Mouse (Mus musculus): ENCODE data around the gene Kirrel3. TPM values are rescaled to one million over a fixed set of nuclear protein-coding genes. Genes with fewer than 3 reads are reported as not detected.
A peak's percentile ranks its signal among the peaks of the same experiment; 100 is the strongest.

The Kirrel3 gene
- polyA plus RNA-seq, 1 experiment from 2014 or later, result 25.9 TPM

DNA sequence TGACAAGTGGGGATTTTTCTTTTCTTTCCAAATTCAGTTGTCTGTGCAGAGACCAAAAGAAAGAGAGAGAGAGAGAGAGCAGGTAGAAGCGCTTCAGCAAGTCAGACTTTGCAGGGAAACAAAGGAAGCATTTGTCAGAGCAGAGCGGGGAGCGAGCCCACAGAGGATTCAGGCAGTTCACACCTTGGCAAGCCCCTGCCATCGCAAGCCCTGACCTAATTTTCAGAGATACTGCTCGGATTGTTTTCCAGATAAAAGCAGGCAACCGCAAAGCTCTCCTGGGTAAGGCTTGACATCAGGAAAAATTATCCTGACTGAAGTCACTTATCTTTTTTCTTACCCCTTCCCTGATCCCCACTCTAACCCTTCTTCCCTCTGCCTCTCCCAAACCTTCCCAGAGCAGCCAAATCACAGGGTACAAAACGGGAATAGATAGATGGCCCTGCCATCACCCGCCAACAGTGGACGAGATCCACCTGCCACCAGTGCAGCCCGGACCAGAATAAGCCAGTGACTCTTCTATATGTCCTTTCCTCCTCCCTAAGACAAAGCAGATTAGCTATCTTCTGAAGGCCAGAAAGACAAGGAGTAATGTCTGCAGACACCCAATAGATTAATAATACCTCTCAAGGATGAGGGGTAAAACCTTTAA is 332.8 kb downstream of the Kirrel3 start:
- Histone ChIP-seq H3K9me3 (no peaks in the 10 kb centered on the region), H3K27me3 (no peaks in the 10 kb centered on the region), H3K27ac (replicated peaks) (no peak overlapping the region), H3K4me1 (replicated peaks) (peaks cover 15% of the 10 kb centered on the region), H3K4me2 (no peak overlapping the region), H3K9ac (no peak overlapping the region), H3K4me3 (no peak overlapping the region), H3K36me3 (no peaks in the 10 kb centered on the region)
- WGBS, result 50% methylated on average over 10 of the region's 10 CpGs
- ATAC-seq (ENCODE audit: low read depth), result no peak

GRCm38 (mm10) chr9:34824358-34825088 is 338.8 kb downstream of the Kirrel3 start:
- no peaks in the 10 kb centered on the region for H3K27me3 ChIP-seq
- 62% methylated on average over 18 of the region's 18 CpGs for WGBS
- no peak overlapping the region for H3K9ac ChIP-seq
- peak; percentile 76 for ATAC-seq (ENCODE audit: low read depth)
- H3K4me3 ChIP-seq, result no peak overlapping the region
- H3K36me3 ChIP-seq, result no peaks in the 10 kb centered on the region
- no peaks in the 10 kb centered on the region for H3K9me3 ChIP-seq
- H3K4me2 ChIP-seq, result no peak overlapping the region
- H3K27ac ChIP-seq (replicated peaks), result peak overlapping the region; percentile 71
- H3K4me1 ChIP-seq (replicated peaks), result peaks cover 31% of the 10 kb centered on the region

DNA sequence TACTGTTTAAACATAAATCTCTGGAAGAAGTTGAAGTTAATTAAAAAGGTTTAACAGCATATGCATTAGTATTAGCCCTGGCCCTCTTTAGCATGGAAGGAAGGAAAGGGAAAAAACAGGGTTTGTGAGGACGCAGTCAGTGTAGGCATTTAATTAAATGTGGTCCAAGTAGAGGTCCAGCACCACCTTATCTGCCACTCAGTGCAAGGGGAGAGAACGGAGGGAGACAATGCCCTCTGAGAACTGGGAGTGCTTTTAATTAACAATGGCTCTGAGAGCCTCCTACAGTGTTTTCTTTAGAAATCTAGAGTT is 339.4 kb downstream of the Kirrel3 start:
- no peaks in the 10 kb centered on the region for H3K36me3 ChIP-seq
- peak overlapping the region; percentile 53 for H3K27ac ChIP-seq (replicated peaks)
- no peak overlapping the region for H3K4me2 ChIP-seq
- no peak overlapping the region for H3K9ac ChIP-seq
- no peaks in the 10 kb centered on the region for H3K9me3 ChIP-seq
- H3K27me3 ChIP-seq, result no peaks in the 10 kb centered on the region
- 33% methylated on average over 2 of the region's 2 CpGs for whole genome bisulfite sequencing
- peaks cover 31% of the 10 kb centered on the region for H3K4me1 ChIP-seq (replicated peaks)
- no peak overlapping the region for H3K4me3 ChIP-seq
- peak; percentile 64; the same call in 1 of the 2 replicates for ATAC-seq (ENCODE audit: low read depth)

DNA sequence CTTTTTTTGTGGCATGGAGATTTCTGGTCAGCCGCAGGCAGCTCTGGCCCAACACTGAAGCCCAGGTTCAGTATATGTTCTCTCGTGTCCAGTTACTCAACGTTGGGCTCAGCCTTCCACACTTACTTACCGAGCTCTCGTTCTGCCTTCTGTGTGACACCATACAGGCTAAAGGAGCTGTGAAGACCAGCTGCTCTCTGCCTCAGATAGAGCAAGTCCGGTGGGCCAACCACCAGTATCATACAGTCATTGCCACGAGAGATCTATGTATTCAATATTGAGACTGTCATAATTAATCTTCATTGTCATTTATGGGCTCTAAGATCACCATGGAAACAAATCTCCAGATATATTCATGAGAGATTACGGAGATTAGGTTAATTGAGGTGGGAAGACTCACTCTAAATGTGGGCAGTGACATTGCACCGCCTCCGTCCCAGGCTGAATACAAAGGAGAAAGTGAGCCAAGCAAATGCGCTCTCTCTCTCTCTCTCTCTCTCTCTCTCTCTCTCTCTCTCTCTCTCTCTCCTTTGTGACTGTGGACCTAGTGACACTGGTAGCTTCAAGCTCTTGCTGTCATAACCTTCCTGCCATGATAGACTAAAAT is 339.8 kb downstream of the Kirrel3 start:
- Histone ChIP-seq H3K4me3 (no peak overlapping the region), H3K36me3 (no peaks in the 10 kb centered on the region), H3K4me1 (replicated peaks) (peaks cover 31% of the 10 kb centered on the region), H3K4me2 (no peak overlapping the region), H3K9ac (no peak overlapping the region), H3K9me3 (no peaks in the 10 kb centered on the region), H3K27me3 (no peaks in the 10 kb centered on the region), H3K27ac (replicated peaks) (peak overlapping the region; percentile 53)
- ATAC-seq (ENCODE audit: low read depth), result peak; percentile 52
- 52% methylated on average over 11 of the region's 11 CpGs for WGBS

DNA sequence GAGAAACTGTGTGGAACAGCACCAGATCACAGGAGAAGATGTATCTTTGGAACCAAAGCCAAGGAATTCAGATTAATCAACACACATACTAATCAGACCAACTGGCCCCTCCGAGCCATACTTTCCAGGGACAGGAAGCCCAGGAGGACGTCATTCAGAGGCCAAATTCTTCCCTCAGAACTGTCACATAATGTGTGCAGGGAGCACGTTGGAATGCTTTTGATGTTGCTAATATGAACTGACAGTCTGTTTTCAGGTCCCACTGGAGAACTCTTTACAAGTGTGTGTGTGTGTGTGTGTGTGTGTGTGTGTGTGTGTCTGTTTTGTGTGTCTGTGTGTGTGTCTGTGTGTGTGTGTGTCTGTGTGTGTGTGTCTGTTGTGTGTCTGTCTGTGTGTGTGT is 345.0 kb downstream of the Kirrel3 start:
- H3K9ac ChIP-seq, result no peak overlapping the region

GRCm38 (mm10) chr9:34836801-34837200 is 351.1 kb downstream of the Kirrel3 start:
- Histone ChIP-seq H3K9ac (no peak overlapping the region), H3K4me1 (replicated peaks) (peaks cover 6% of the 10 kb centered on the region), H3K27ac (replicated peaks) (no peak overlapping the region), H3K9me3 (no peaks in the 10 kb centered on the region), H3K4me2 (no peak overlapping the region), H3K4me3 (no peak overlapping the region), H3K27me3 (no peaks in the 10 kb centered on the region), H3K36me3 (no peaks in the 10 kb centered on the region)
- ATAC-seq (ENCODE audit: low read depth), result no peak
- 69% methylated on average over 2 of the region's 2 CpGs for WGBS

More for the DNA sequence above, 345.0 kb downstream of the Kirrel3 start:
- Histone ChIP-seq H3K9me3 (no peaks in the 10 kb centered on the region), H3K27ac (replicated peaks) (no peak overlapping the region), H3K4me3 (no peak overlapping the region), H3K27me3 (no peaks in the 10 kb centered on the region), H3K4me2 (no peak overlapping the region), H3K36me3 (no peaks in the 10 kb centered on the region), H3K4me1 (replicated peaks) (peaks cover 7% of the 10 kb centered on the region)
- ATAC-seq (ENCODE audit: low read depth), result no peak
- WGBS, result 45% methylated on average over 3 of the region's 3 CpGs

- Histone ChIP-seq H3K27ac (replicated peaks) (no peak overlapping the region), H3K9ac (no peak overlapping the region), H3K4me3 (no peak overlapping the region), H3K36me3 (no peaks in the 10 kb centered on the region), H3K9me3 (no peaks in the 10 kb centered on the region), H3K27me3 (no peaks in the 10 kb centered on the region), H3K4me1 (replicated peaks) (peaks cover 6% of the 10 kb centered on the region), H3K4me2 (no peak overlapping the region)
- ATAC-seq (ENCODE audit: low read depth), result no peak; the same call in 1 of the 2 replicates
- WGBS, result 34% methylated on average over 10 of the region's 10 CpGs
Measured at GRCm38 (mm10) chr9:34837700-34838462, 352.2 kb downstream of the Kirrel3 start.

- Histone ChIP-seq H3K4me3 (no peak overlapping the region), H3K27ac (replicated peaks) (no peak overlapping the region), H3K36me3 (no peaks in the 10 kb centered on the region), H3K27me3 (no peaks in the 10 kb centered on the region), H3K9ac (no peak overlapping the region), H3K4me1 (replicated peaks) (no peaks in the 10 kb centered on the region; the same call in 1 of the 2 replicates), H3K9me3 (no peaks in the 10 kb centered on the region), H3K4me2 (no peak overlapping the region)
- ATAC-seq (ENCODE audit: low read depth), result no peak
- 73% methylated on average over 10 of the region's 10 CpGs for WGBS
Measured at GRCm38 (mm10) chr9:34843275-34843965, 357.7 kb downstream of the Kirrel3 start.

- Histone ChIP-seq H3K4me1 (replicated peaks) (no peaks in the 10 kb centered on the region; the same call in 1 of the 2 replicates), H3K27ac (replicated peaks) (no peak overlapping the region), H3K36me3 (no peaks in the 10 kb centered on the region), H3K4me3 (no peak overlapping the region), H3K9me3 (no peaks in the 10 kb centered on the region), H3K4me2 (no peak overlapping the region), H3K9ac (no peak overlapping the region), H3K27me3 (no peaks in the 10 kb centered on the region)
- ATAC-seq (ENCODE audit: low read depth), result no peak
- 38% methylated on average over 1 of the region's 1 CpGs for WGBS
Measured at GRCm38 (mm10) chr9:34846440-34846839, 360.7 kb downstream of the Kirrel3 start.

DNA sequence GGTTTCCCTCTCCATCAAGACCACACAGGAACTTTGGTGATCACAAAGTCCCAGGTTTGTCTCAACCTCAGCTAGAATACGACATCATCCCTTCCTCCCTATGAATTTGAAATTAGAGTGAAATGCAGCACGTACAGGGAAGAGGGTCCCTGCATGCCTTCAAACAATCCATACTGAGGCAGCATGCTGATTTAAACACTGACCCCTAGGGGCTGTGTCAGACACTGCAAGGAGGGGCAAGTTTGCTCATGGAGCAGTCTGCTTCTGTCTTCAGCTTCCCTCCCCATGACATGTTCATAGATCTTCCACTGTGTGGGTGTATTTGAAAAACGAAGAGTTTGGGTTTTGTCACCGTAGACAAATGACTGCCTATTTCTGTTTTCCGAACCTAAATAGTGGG is 362.0 kb downstream of the Kirrel3 start:
- H3K4me1 ChIP-seq (replicated peaks), result no peaks in the 10 kb centered on the region
- ATAC-seq (ENCODE audit: low read depth), result no peak
- H3K36me3 ChIP-seq, result no peaks in the 10 kb centered on the region
- H3K27ac ChIP-seq (replicated peaks), result no peak overlapping the region
- no peak overlapping the region for H3K4me2 ChIP-seq
- no peak overlapping the region for H3K9ac ChIP-seq
- no peaks in the 10 kb centered on the region for H3K9me3 ChIP-seq
- H3K27me3 ChIP-seq, result no peaks in the 10 kb centered on the region
- H3K4me3 ChIP-seq, result no peak overlapping the region
- 60% methylated on average over 5 of the region's 5 CpGs for WGBS

DNA sequence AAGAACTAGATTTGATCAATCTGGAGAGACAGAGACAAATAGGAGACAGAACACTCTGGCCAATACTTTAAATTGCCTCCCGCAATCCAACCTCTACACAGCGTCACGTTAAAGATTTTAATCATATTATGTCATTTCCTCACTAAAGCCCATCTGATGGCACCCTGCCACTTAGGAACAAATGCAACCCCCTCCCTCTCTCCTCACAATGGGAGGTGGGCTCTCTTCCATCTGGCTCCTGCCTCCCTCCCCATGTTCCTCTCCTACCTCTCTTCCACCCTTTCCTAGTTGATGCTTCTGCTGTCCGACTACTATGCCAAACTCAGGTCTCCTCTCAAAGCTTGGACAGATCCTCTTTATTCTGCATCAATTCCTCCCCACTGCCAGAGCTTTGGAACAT is 365.4 kb downstream of the Kirrel3 start:
- 89% methylated on average over 4 of the region's 4 CpGs for WGBS

More for the DNA sequence above, 365.4 kb downstream of the Kirrel3 start:
- no peaks in the 10 kb centered on the region for H3K27me3 ChIP-seq
- H3K4me2 ChIP-seq, result no peak overlapping the region
- H3K4me3 ChIP-seq, result no peak overlapping the region
- H3K9ac ChIP-seq, result no peak overlapping the region
- no peak overlapping the region for H3K27ac ChIP-seq (replicated peaks)
- no peaks in the 10 kb centered on the region for H3K36me3 ChIP-seq
- no peaks in the 10 kb centered on the region for H3K4me1 ChIP-seq (replicated peaks)
- no peak for ATAC-seq (ENCODE audit: low read depth)
- H3K9me3 ChIP-seq, result no peaks in the 10 kb centered on the region
